Mouse (Mus musculus) heart, embryonic 12.5 days (tissue): ENCODE results near the gene Oprm1. TPM values are rescaled to one million over a fixed set of nuclear protein-coding genes. Genes with fewer than 3 reads are reported as not detected.
"Not testable (repeated sequence)": the region's sequence is repeated elsewhere in the genome, so short reads cannot be mapped to it uniquely, and the experiment has no call there.

Source experiments
- ATAC-seq: fragments of 200-750 bp; cut with Nextera tagmentation; 2 replicates; pipeline ENCODE4 v1.8.0; 2017; ENCODE audit warnings: moderate TSS enrichment, moderate library complexity; ENCODE audit not compliant: insufficient number of reproducible peaks, low FRiP score
- H3K27ac ChIP-seq: fragments of 300-500 bp; sonication (generic); 2 replicates; pipeline ENCODE4 v1.5.1; 2016; ENCODE audit warnings: mild to moderate bottlenecking, moderate library complexity; ENCODE audit not compliant: poor library complexity, severe bottlenecking
- H3K27me3 ChIP-seq: fragments of 300-500 bp; sonication (generic); replicated peaks from 2 replicates; pipeline ENCODE4 v1.6.1; 2016; ENCODE audit warnings: mild to moderate bottlenecking, moderate library complexity
- H3K36me3 ChIP-seq: fragments of 300-500 bp; sonication (generic); 2 replicates; pipeline ENCODE4 v1.6.1; 2016; ENCODE audit warnings: mild to moderate bottlenecking, moderate library complexity
- H3K4me1 ChIP-seq: fragments of 300-500 bp; sonication (generic); replicated peaks from 2 replicates; pipeline ENCODE4 v1.6.1; 2016; ENCODE audit warnings: mild to moderate bottlenecking
- H3K4me2 ChIP-seq: fragments of 300-500 bp; sonication (generic); 2 replicates; pipeline ENCODE4 v1.6.1; 2016; ENCODE audit warnings: mild to moderate bottlenecking, moderate library complexity
- H3K4me3 ChIP-seq: fragments of 300-500 bp; sonication (generic); 2 replicates; pipeline ENCODE4 v1.5.1; 2016; ENCODE audit warnings: mild to moderate bottlenecking
- H3K9ac ChIP-seq: fragments of 300-500 bp; sonication (generic); 2 replicates; pipeline ENCODE4 v1.6.1; 2016; ENCODE audit warnings: mild to moderate bottlenecking, moderate library complexity
- H3K9me3 ChIP-seq: fragments of 300-500 bp; sonication (generic); replicated peaks from 2 replicates; pipeline ENCODE4 v1.6.1; 2016; ENCODE audit warnings: mild to moderate bottlenecking, moderate library complexity
- WGBS: fragments of 180-500 bp; shearing (Covaris S2); methylation state at CpG from one replicate; pipeline ENCODE4 v1.1.7; 2016; 5-methylcytosine and 5-hydroxymethylcytosine counted together
- polyA plus RNA-seq: library from polyadenylated mRNA; unstranded; fragments of >200 nt; fragmentation: Nextera tagmentation; extraction: Ambion mirVana; gene quantifications from 2 replicates; pipeline ENCODE4 v1.2.1, GENCODE M21; 2016

Gene Oprm1
- polyA plus RNA-seq, 1 experiment from 2014 or later = not detected

GRCm38 (mm10) chr10:6848162-6848754, 90.0 kb downstream of the Oprm1 start:
- Histone ChIP-seq H3K36me3 (no peaks in the 10 kb centered on the region), H3K9me3 (no peaks in the 10 kb centered on the region), H3K27ac (no peak overlapping the region), H3K4me2 (no peak overlapping the region), H3K4me3 (no peak overlapping the region), H3K27me3 (no peaks in the 10 kb centered on the region), H3K4me1 (no peaks in the 10 kb centered on the region), H3K9ac (no peak overlapping the region)
- WGBS = 50% methylated on average over 7 of the region's 7 CpGs
- ATAC-seq = no peak

DNA sequence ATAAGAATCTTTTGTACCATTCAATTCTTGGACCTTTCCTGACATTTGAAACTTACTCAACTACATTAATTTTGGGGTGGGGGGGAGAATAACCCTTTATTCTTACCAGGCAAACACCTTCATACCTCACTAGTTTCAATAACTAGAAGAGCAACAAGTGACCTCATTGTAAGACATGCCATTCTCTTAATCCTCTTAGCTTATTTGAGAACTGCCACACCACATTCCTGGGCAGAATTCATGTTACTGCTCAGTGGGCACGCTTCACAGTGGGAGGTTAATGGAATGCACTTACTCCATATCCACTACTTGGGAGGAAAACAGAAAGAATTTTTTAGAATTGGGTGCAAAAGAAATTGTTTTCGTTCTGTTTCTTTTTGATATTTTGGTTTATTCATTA, 90.5 kb downstream of the Oprm1 start:
- Histone ChIP-seq H3K9ac (no peak overlapping the region), H3K4me2 (no peak overlapping the region), H3K9me3 (no peaks in the 10 kb centered on the region), H3K4me3 (no peak overlapping the region), H3K27me3 (no peaks in the 10 kb centered on the region), H3K27ac (no peak overlapping the region), H3K4me1 (no peaks in the 10 kb centered on the region), H3K36me3 (no peaks in the 10 kb centered on the region)
- WGBS = 57% methylated on average over 2 of the region's 2 CpGs
- no peak for ATAC-seq

- H3K36me3 ChIP-seq = no peaks in the 10 kb centered on the region
- no peaks in the 10 kb centered on the region for H3K27me3 ChIP-seq
- no peaks in the 10 kb centered on the region for H3K9me3 ChIP-seq
- ATAC-seq = no peak
- H3K4me1 ChIP-seq = no peaks in the 10 kb centered on the region
- no peak overlapping the region for H3K27ac ChIP-seq
- no peak overlapping the region for H3K4me2 ChIP-seq
- WGBS = 71% methylated on average over 3 of the region's 3 CpGs
- no peak overlapping the region for H3K9ac ChIP-seq
- no peak overlapping the region for H3K4me3 ChIP-seq
Measured at GRCm38 (mm10) chr10:6855812-6856211, 97.5 kb downstream of the Oprm1 start.

DNA sequence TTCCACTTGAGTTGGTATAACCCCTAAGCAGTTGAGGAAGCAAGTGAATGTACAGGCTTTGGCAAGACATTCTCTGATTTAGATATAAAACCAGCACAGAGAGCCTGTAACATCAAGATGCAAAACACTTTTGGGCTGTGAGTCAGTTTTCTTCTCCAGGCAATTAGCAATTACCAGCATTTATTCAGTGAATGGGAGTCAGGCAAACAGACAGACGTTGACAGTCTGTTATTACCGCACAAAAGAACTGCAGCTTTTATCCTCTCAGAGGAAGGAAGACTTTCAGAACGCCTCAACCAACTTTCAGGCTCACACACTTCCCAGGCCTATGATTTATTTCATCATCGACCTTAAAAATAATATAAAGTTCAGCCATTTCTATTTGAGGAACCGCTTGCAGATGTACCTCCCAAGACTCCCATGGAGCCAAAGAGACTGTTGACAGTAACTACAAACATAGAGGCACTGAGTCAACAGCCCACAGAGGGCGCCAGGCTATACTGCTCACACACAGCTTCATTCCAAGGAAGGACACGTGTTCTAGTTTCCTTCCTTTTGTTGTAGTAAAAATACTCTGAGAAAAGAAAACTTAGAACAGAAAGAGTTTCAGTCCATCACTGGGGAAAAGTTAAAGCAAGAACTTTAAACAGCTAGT, 113.2 kb downstream of the Oprm1 start:
- ATAC-seq = no peak
- Histone ChIP-seq H3K27ac (no peak overlapping the region), H3K4me2 (no peak overlapping the region), H3K4me3 (no peak overlapping the region), H3K9me3 (peaks cover 7% of the 10 kb centered on the region; the same call in 1 of the 2 replicates), H3K4me1 (no peaks in the 10 kb centered on the region), H3K27me3 (no peaks in the 10 kb centered on the region), H3K36me3 (no peaks in the 10 kb centered on the region), H3K9ac (no peak overlapping the region)
- 78% methylated on average over 7 of the region's 7 CpGs for WGBS

GRCm38 (mm10) chr10:6873917-6874316, 115.6 kb downstream of the Oprm1 start:
- 0 out of 2 replicates have a peak, but pooled peaks cover 3% of the 10 kb centered on the region for H3K9me3 ChIP-seq
- no peaks in the 10 kb centered on the region for H3K27me3 ChIP-seq
- no peak overlapping the region for H3K27ac ChIP-seq
- no peak for ATAC-seq
- H3K4me2 ChIP-seq = no peak overlapping the region
- H3K4me1 ChIP-seq = no peaks in the 10 kb centered on the region
- no peaks in the 10 kb centered on the region for H3K36me3 ChIP-seq
- H3K4me3 ChIP-seq = no peak overlapping the region
- no peak overlapping the region for H3K9ac ChIP-seq
- WGBS = 100% methylated on average over 1 of the region's 1 CpGs

- Histone ChIP-seq H3K4me3 (no peak overlapping the region), H3K9ac (no peak overlapping the region), H3K27ac (no peak overlapping the region), H3K4me1 (no peaks in the 10 kb centered on the region), H3K27me3 (no peaks in the 10 kb centered on the region), H3K9me3 (no peaks in the 10 kb centered on the region; the same call in 1 of the 2 replicates), H3K4me2 (no peak overlapping the region), H3K36me3 (no peaks in the 10 kb centered on the region)
- WGBS = 87% methylated on average over 2 of the region's 2 CpGs
- ATAC-seq = no peak
Measured at GRCm38 (mm10) chr10:6878276-6878881, 120.1 kb downstream of the Oprm1 start.

DNA sequence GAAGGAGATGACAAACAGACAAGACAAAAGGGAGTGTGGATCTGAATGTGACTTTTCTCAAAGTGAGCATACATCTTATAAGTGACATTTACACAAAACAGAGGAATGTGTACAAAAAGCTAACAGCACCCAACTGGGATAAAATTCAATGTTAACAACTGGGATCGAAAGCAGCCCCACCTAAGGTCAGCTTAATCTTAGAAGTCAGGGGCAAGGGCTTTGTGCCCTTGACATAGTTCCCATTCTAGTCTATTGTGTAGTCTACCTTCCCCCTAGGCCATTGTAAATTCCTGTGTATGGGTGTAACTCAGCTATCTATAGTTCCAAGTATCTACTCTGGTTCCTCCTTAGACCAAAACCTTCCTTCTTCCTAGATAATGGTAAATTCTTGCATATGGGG, 123.7 kb downstream of the Oprm1 start:
- not testable (repeated sequence) for ATAC-seq, H3K4me3 ChIP-seq, H3K27me3 ChIP-seq, H3K9me3 ChIP-seq, H3K4me2 ChIP-seq, H3K27ac ChIP-seq, H3K36me3 ChIP-seq, H3K9ac ChIP-seq, H3K4me1 ChIP-seq
- 81% methylated on average over 1 of the region's 1 CpGs for WGBS

- no peak overlapping the region for H3K4me3 ChIP-seq
- ATAC-seq = no peak
- H3K36me3 ChIP-seq = no peaks in the 10 kb centered on the region
- no peaks in the 10 kb centered on the region for H3K27me3 ChIP-seq
- H3K9ac ChIP-seq = no peak overlapping the region
- H3K4me1 ChIP-seq = no peaks in the 10 kb centered on the region
- WGBS = 0% methylated on average over 1 of the region's 1 CpGs
- H3K4me2 ChIP-seq = no peak overlapping the region
- no peaks in the 10 kb centered on the region; the same call in 1 of the 2 replicates for H3K9me3 ChIP-seq
- no peak overlapping the region for H3K27ac ChIP-seq
Measured at GRCm38 (mm10) chr10:6885460-6885859, 127.2 kb downstream of the Oprm1 start.

- H3K27ac ChIP-seq = no peak overlapping the region
- no peak overlapping the region for H3K4me2 ChIP-seq
- no peak overlapping the region for H3K4me3 ChIP-seq
- no peaks in the 10 kb centered on the region for H3K27me3 ChIP-seq
- H3K4me1 ChIP-seq = no peaks in the 10 kb centered on the region
- H3K36me3 ChIP-seq = no peaks in the 10 kb centered on the region
- H3K9ac ChIP-seq = no peak overlapping the region
- H3K9me3 ChIP-seq = 0 out of 2 replicates have a peak, but pooled peaks cover 5% of the 10 kb centered on the region
- WGBS = 68% methylated on average over 5 of the region's 5 CpGs
- no peak for ATAC-seq
Measured at GRCm38 (mm10) chr10:6889640-6890245, 131.4 kb downstream of the Oprm1 start.

DNA sequence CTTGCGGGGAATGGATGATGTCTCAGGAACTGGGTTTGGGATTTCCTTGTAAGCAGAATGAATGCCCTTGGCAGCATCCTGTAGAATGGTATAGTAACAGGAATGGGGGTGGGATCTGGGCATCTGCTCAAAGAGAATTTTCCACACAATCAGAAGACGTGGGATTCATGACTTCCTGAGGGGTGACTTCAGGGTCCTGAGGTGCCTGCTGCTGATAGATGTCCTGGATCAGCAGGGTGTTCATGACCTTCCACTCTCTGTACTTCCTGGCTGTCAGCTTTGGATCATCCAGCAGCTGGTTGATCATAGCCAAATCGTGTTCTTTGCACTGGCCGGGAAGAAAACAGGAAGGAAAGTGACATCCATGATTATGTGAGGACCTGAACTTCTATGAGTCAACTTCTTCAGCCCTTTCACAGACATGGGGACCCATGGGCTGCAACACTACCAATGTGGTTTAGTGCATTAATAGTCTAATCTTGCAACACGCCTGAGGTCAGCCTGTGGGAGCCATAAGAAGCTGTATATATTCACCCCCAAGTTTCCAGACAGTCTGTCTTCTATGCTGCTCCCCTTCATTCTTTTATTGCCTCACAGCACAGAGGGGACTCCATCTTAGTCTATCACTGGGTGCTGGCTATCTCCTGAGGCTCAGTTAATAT, 132.2 kb downstream of the Oprm1 start:
- Histone ChIP-seq H3K27ac (no peak overlapping the region), H3K4me3 (no peak overlapping the region), H3K4me1 (no peaks in the 10 kb centered on the region), H3K27me3 (no peaks in the 10 kb centered on the region), H3K4me2 (no peak overlapping the region), H3K9me3 (0 out of 2 replicates have a peak, but pooled peaks cover 5% of the 10 kb centered on the region), H3K36me3 (no peaks in the 10 kb centered on the region), H3K9ac (no peak overlapping the region)
- no peak for ATAC-seq
- WGBS = 65% methylated on average over 5 of the region's 5 CpGs

DNA sequence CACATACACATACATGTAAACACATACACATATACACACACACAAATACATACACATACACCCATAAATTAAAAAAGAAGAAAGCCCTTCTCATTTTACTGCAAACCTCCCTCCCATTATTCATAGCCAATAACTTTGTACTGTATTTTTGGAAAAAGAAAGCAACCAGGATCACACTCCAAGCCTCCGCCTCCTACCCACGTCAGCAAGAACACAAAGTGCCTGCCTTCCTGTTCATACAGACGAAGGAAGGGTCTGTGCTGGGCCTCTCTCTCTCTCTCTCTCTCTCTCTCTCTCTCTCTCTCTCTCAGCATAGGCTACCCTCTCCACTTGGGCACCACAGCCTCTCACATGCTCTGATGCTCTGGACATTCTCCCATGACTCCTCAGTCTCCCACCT, 137.5 kb downstream of the Oprm1 start:
- Histone ChIP-seq H3K9ac (no peak overlapping the region), H3K4me1 (no peaks in the 10 kb centered on the region), H3K4me3 (no peak overlapping the region), H3K36me3 (no peaks in the 10 kb centered on the region), H3K27ac (no peak overlapping the region), H3K4me2 (no peak overlapping the region), H3K27me3 (no peaks in the 10 kb centered on the region), H3K9me3 (0 out of 2 replicates have a peak, but pooled peaks cover 5% of the 10 kb centered on the region)
- 66% methylated on average over 3 of the region's 3 CpGs for WGBS
- no peak for ATAC-seq
